Mouse (Mus musculus) E14TG2a.4 (cell line): ENCODE measurements at regions not wholly inside any gene's neighbourhood (a gene's known extent, or its start where the extent isn't known, plus 50 kb on each side); places are given as distances from the start of the nearest gene placed in this dataset.

Source experiments
- H3K27me3 ChIP-seq: 2 replicates; pipeline ENCODE4 v1.6.1; 2014; ENCODE audit warnings: low read length, control low read depth; ENCODE audit not compliant: insufficient read depth
- H3K36me3 ChIP-seq: 2 replicates; pipeline ENCODE4 v1.6.1; 2014; ENCODE audit warnings: low read length, control low read depth; ENCODE audit not compliant: insufficient read depth
- H3K4me1 ChIP-seq: replicated peaks from 2 replicates; pipeline ENCODE4 v1.6.1; 2014; ENCODE audit warnings: low read depth, low read length, control low read depth
- H3K4me3 ChIP-seq: replicated peaks from 2 replicates; pipeline ENCODE4 v1.5.1; 2014; ENCODE audit warnings: mild to moderate bottlenecking, low read length
- H3K9me3 ChIP-seq: 2 replicates; pipeline ENCODE4 v1.6.1; 2014; ENCODE audit warnings: low read length, control low read depth
- CTCF ChIP-seq: conservative IDR thresholded peaks from 2 replicates; pipeline ENCODE4 v1.5.1; 2014; ENCODE audit warnings: low read length
- NANOG ChIP-seq: IDR thresholded peaks from 2 replicates; pipeline ENCODE4 v1.6.1; 2014; ENCODE audit warnings: borderline replicate concordance, low read length, mixed read lengths
- POU5F1 ChIP-seq: IDR thresholded peaks from 2 replicates; pipeline ENCODE4 v1.6.1; 2014; ENCODE audit warnings: low read length, borderline replicate concordance

GRCm38 (mm10) chr1:10933206-10933605, 480.7 kb upstream of the A830018L16Rik start:
- Histone ChIP-seq H3K4me3 (no peak overlapping the region), H3K9me3 (peaks cover 25% of the 10 kb centered on the region), H3K27me3 (no peaks in the 10 kb centered on the region), H3K36me3 (no peaks in the 10 kb centered on the region), H3K4me1 (no peaks in the 10 kb centered on the region)
- TF ChIP-seq CTCF (no peak), NANOG (no peak), POU5F1 (no peak)

- Histone ChIP-seq H3K4me1 (no peaks in the 10 kb centered on the region), H3K27me3 (no peaks in the 10 kb centered on the region), H3K9me3 (peaks cover 17% of the 10 kb centered on the region), H3K4me3 (no peak overlapping the region), H3K36me3 (no peaks in the 10 kb centered on the region)
- TF ChIP-seq CTCF = no peak
- TF ChIP-seq NANOG = no peak
These were observed 475.5 kb upstream of the A830018L16Rik start for GRCm38 (mm10) chr1:10938436-10938835.

- H3K4me1 ChIP-seq = no peaks in the 10 kb centered on the region
- TF ChIP-seq POU5F1 = no peak
- TF ChIP-seq NANOG = no peak
- no peak for TF ChIP-seq CTCF
These were observed 473.6 kb upstream of the A830018L16Rik start for GRCm38 (mm10) chr1:10940326-10940725.

DNA sequence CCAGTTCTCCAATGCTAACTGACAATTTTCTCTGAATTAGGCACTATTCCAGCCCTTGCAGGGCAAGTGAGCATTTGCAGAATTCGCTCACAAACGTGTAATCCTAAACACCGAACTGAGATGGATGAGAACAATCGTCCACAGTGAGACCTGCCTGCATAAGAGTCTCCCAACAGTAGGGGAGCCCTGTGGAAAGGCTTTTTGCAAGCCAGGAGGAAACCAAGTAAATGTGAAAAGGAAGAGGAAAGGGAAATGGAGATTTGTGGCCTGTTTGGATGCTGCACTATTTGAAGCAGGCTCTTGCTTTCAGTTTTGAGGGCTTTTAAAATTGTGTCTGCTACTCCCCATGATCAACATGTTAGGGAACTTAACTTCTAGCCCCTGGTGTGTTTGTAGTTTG, 470.9 kb upstream of the A830018L16Rik start:
- Histone ChIP-seq H3K36me3 (no peaks in the 10 kb centered on the region), H3K9me3 (no peaks in the 10 kb centered on the region), H3K4me1 (no peaks in the 10 kb centered on the region), H3K27me3 (no peaks in the 10 kb centered on the region), H3K4me3 (no peak overlapping the region)
- TF ChIP-seq POU5F1 (no peak), CTCF (no peak), NANOG (no peak)

More at GRCm38 (mm10) chr1:10940326-10940725, 473.6 kb upstream of the A830018L16Rik start:
- Histone ChIP-seq H3K9me3 (peaks cover 8% of the 10 kb centered on the region), H3K27me3 (no peaks in the 10 kb centered on the region), H3K4me3 (no peak overlapping the region), H3K36me3 (no peaks in the 10 kb centered on the region)
